Comparison of ENCODE assay signal across 9 mouse cellular contexts in the genomic region with DNA sequence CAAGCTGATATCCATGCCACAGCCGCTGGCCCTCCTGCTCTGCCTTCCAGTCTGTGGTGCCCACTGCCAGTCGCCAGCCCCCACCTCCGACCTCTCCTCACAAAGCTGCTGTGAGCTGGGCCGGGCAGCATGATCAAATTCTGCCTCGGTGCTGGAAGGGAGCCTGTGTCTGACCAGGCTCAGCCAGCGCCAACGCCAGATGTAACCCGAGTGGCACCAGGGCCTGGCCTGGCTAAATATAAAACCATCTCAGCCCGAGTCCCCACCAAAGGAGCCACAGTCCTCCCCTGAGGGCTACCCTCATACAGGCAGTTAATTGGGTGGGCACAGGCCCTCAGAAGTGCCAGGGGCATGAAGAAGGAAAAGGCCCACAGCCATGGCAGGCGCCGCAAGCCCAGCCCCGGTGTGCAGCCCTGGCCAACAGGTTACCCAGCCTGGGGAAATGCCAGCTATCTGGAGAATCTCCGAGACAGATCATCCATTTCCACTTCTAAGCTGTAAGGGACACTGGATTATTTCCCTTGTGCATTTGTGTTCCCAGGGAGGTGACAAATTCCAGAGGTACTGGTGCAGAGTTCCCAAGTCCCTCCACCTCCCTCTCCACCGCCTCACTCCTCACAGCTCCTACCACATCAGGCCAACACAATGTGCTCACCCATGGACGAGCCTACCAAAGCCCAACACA. TPM values are rescaled to one million over a fixed set of nuclear protein-coding genes. Genes with fewer than 3 reads are reported as not detected.
A peak's percentile ranks its signal among the peaks of the same experiment; 100 is the strongest.
DNase-seq lines count a peak whose midpoint lies in the region; ATAC-seq and TF ChIP-seq lines count a peak whose summit lies in the region.
"Had no signal": no experiment of that assay in that cellular context is flagged by ENCODE, and none has a peak within 500 bp of the region (broad histone marks: within the 10 kb centered on the region; RNA-seq: fewer than 3 reads in every experiment).

No protein-coding gene starts in this region.

- ATAC-seq in kidney, embryonic 14.5 days (ENCODE audit: low FRiP score, low TSS enrichment): no peak
- no peak for ATAC-seq in heart, embryonic 12.5 days (ENCODE audit: insufficient number of reproducible peaks, low FRiP score)
- ATAC-seq: Patski had no signal

- H3K4me3 ChIP-seq in kidney, adult 2 months (ENCODE audit: insufficient read depth, low read depth, low read length): no peak overlapping the region
- H3K4me3 ChIP-seq in kidney, embryonic 14.5 days (ENCODE audit: low read length): no peak overlapping the region
- H3K4me3 ChIP-seq in heart, embryonic 12.5 days: no peak overlapping the region

- H3K36me3 ChIP-seq in kidney, adult 2 months (ENCODE audit: control insufficient read depth, insufficient read depth, low read length): peaks cover 3% of the 10 kb centered on the region; the same call in 1 of the 2 replicates
- peaks cover 35% of the 10 kb centered on the region for H3K36me3 ChIP-seq in kidney, embryonic 14.5 days (ENCODE audit: control insufficient read depth, insufficient read depth, low read length)
- peaks cover 38% of the 10 kb centered on the region for H3K36me3 ChIP-seq in heart, embryonic 12.5 days

- H3K27me3 ChIP-seq in kidney, adult 2 months (replicated peaks; ENCODE audit: control insufficient read depth, insufficient read depth, low read length): no peaks in the 10 kb centered on the region
- H3K27me3 ChIP-seq in kidney, embryonic 14.5 days (ENCODE audit: control insufficient read depth, insufficient read depth, low read length): no peaks in the 10 kb centered on the region
- no peaks in the 10 kb centered on the region for H3K27me3 ChIP-seq in heart, embryonic 12.5 days (replicated peaks)
- H3K27me3 ChIP-seq: Patski had no signal

- no peak for TF ChIP-seq POLR2A in kidney, adult 2 months (IDR thresholded peaks at IDR 0.05; ENCODE audit: low read depth, low read length)

- no peaks in the 10 kb centered on the region for H3K9me3 ChIP-seq in kidney, embryonic 14.5 days (ENCODE audit: control insufficient read depth, low read length)
- H3K9me3 ChIP-seq in heart, embryonic 12.5 days (replicated peaks): no peaks in the 10 kb centered on the region

- peaks cover 40% of the 10 kb centered on the region for H3K4me1 ChIP-seq in kidney, adult 2 months (ENCODE audit: control insufficient read depth, insufficient read depth, low read length)
- H3K4me1 ChIP-seq in kidney, embryonic 14.5 days (ENCODE audit: control insufficient read depth, insufficient read depth, low read length): peaks cover 42% of the 10 kb centered on the region
- peaks cover 66% of the 10 kb centered on the region for H3K4me1 ChIP-seq in heart, embryonic 12.5 days (replicated peaks)

- H3K9ac ChIP-seq in kidney, embryonic 14.5 days (ENCODE audit: low read depth, low read length): no peak overlapping the region
- H3K9ac ChIP-seq in heart, embryonic 12.5 days: no peak overlapping the region; the same call in 1 of the 2 replicates

- H3K27ac ChIP-seq in kidney, adult 2 months (ENCODE audit: insufficient read depth, low read depth, low read length): no peak overlapping the region
- no peak overlapping the region for H3K27ac ChIP-seq in kidney, embryonic 14.5 days (ENCODE audit: low read depth, low read length)
- peak overlapping the region; percentile 95 for H3K27ac ChIP-seq in heart, embryonic 12.5 days (ENCODE audit: poor library complexity, severe bottlenecking)

- 44% methylated on average over 15 of the region's 15 CpGs for WGBS in kidney, adult 2 months
- WGBS in kidney, embryonic 14.5 days: 63% methylated on average over 15 of the region's 15 CpGs
- 74% methylated on average over 15 of the region's 15 CpGs for WGBS in heart, embryonic 12.5 days

- no peak for TF ChIP-seq CTCF in kidney, adult 2 months (conservative IDR thresholded peaks at IDR 0.05; ENCODE audit: insufficient read depth, insufficient read length, low read depth, low read length)

- peak; percentile 48 for DNase-seq in kidney, adult 2 months
- peak; percentile 2 for DNase-seq in urinary bladder, postnatal 25 days (ENCODE audit: low spot score)
- DNase-seq in urinary bladder, postnatal 10 days (ENCODE audit: low spot score): no peak
- no peak for DNase-seq in thymus, postnatal 25 days
- no peak for DNase-seq in thymus, postnatal 0 days (ENCODE audit: low spot score)

- no peak overlapping the region for H3K4me2 ChIP-seq in kidney, embryonic 14.5 days (replicated peaks; ENCODE audit: low read depth, low read length)
- H3K4me2 ChIP-seq in heart, embryonic 12.5 days: no peak overlapping the region

RNA-seq across cellular contexts. Expression of a gene that starts 8.3 kb away (rescaled TPM):
- 704 and 720 TPM in 2 replicates for polyA plus RNA-seq in kidney, adult 2 months (2012; rRNA removed)
- 348 and 423 TPM in 2 replicates for polyA plus RNA-seq in kidney, embryonic 14.5 days (2014; fragmentation: Nextera tagmentation; extraction: Ambion mirVana)
- polyA plus RNA-seq in heart, embryonic 12.5 days (2016; fragmentation: Nextera tagmentation; extraction: Ambion mirVana): 547 and 555 TPM in 2 replicates
- 503 and 517 TPM in 2 replicates for polyA plus RNA-seq in thymus, postnatal 0 days (2015; fragmentation: Nextera tagmentation; extraction: Ambion mirVana)

RNA-seq across cellular contexts. Expression of a gene that starts 33.0 kb away (rescaled TPM):
- 793 and 827 TPM in 2 replicates for polyA plus RNA-seq in kidney, adult 2 months (2012; rRNA removed)
- polyA plus RNA-seq in kidney, embryonic 14.5 days (2014; fragmentation: Nextera tagmentation; extraction: Ambion mirVana): 661 and 682 TPM in 2 replicates
- 445 and 456 TPM in 2 replicates for polyA plus RNA-seq in heart, embryonic 12.5 days (2016; fragmentation: Nextera tagmentation; extraction: Ambion mirVana)
- polyA plus RNA-seq in thymus, postnatal 0 days (2015; fragmentation: Nextera tagmentation; extraction: Ambion mirVana): 315 and 341 TPM in 2 replicates

RNA-seq across cellular contexts. Expression of a gene that starts 33.2 kb away (rescaled TPM):
- polyA plus RNA-seq in kidney, adult 2 months (2012; rRNA removed): 32.2 and 33.2 TPM in 2 replicates
- 42.5 and 48.9 TPM in 2 replicates for polyA plus RNA-seq in kidney, embryonic 14.5 days (2014; fragmentation: Nextera tagmentation; extraction: Ambion mirVana)
- polyA plus RNA-seq in heart, embryonic 12.5 days (2016; fragmentation: Nextera tagmentation; extraction: Ambion mirVana): 45.1 and 47.4 TPM in 2 replicates
- polyA plus RNA-seq in thymus, postnatal 0 days (2015; fragmentation: Nextera tagmentation; extraction: Ambion mirVana): 71.2 and 92.9 TPM in 2 replicates

RNA-seq across cellular contexts. Expression of a gene that starts 39.2 kb away (rescaled TPM):
- not detected in 2 replicates for polyA plus RNA-seq in kidney, adult 2 months (2012; rRNA removed)
- not detected in 2 replicates for polyA plus RNA-seq in kidney, embryonic 14.5 days (2014; fragmentation: Nextera tagmentation; extraction: Ambion mirVana)
- not detected in 2 replicates for polyA plus RNA-seq in heart, embryonic 12.5 days (2016; fragmentation: Nextera tagmentation; extraction: Ambion mirVana)
- polyA plus RNA-seq in thymus, postnatal 0 days (2015; fragmentation: Nextera tagmentation; extraction: Ambion mirVana): not detected in 2 replicates
- polyA plus RNA-seq: liver, embryonic 16.5 days had no signal

Comparison
In these comparisons a context has a peak if more than half of its experiments do, and no peak if none do; other contexts are left out.
1. DNase-seq: peak in kidney, adult 2 months (single experiment) and urinary bladder, postnatal 25 days (single experiment); none in urinary bladder, postnatal 10 days (single experiment), thymus, postnatal 25 days (single experiment) and thymus, postnatal 0 days (single experiment).